Mouse (Mus musculus): ENCODE results near the gene Lcat. TPM values are rescaled to one million over a fixed set of nuclear protein-coding genes. Genes with fewer than 3 reads are reported as not detected.

Gene Lcat
- total RNA-seq, 2 experiments from 2014 or later, result 0.23 to 0.33 TPM

DNA sequence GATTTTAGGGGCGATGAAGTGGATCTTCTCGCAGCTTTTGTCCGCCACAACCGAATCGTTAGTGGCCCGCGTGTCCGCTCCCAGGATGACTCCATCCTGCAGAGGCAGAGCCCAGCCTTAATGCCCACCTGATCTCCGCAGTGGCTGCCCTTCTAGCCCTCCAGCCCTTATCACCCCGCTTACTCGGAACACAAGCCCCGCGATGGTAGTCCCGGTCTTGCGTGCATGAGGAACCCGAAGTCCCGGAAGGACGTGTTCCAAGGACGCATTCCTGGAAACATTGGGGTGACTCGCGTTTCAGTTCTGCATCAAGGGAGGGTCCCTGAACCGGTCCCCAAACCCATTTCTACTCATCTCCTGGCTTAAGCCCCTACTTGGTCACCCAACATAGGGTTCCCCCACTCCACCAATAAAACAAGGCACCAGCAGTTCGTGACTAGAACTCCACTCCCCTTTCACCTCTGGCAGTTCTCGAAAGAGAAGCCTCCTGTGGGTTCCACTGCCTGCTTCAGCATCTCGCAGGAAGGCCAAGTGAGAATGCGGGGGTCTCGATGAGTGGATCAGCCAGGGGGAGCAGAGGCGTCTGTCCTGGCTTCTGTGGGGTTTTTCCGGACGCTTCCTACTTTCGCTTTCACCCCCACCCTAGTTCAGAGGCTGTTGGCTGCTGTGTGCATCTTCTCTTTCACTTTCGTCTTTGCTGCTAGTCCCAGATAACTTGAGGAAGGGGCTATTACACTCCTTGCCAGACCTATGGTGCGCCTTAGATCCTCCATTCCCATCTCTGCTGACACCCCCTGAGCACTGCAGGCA lies 5.5 kb downstream of the Lcat start:
- TF ChIP-seq CTCF (IDR thresholded peaks at IDR 0.05), result no peak
- peak; percentile 63 for DNase-seq
- Histone ChIP-seq H3K27ac (peak overlapping the region; percentile 94), H3K4me3 (peak overlapping the region; percentile 86)
- intact Hi-C loops (cut with DNase I), result loop anchor here (5.0 kb wide), 1 partner anchor 75 kb away; the partner anchor contains the start of gene Ddx28

GRCm38 (mm10) chr8:105936866-105937475 lies 6.2 kb downstream of the Lcat start:
- peak; percentile 92 for DNase-seq
- peak overlapping the region; percentile 86 for H3K4me3 ChIP-seq
- H3K27ac ChIP-seq, result peak overlapping the region; percentile 94
- TF ChIP-seq CTCF (IDR thresholded peaks at IDR 0.05), result no peak
- intact Hi-C loops (cut with DNase I), result loop anchor here (5.0 kb wide), 1 partner anchor 75 kb away; the partner anchor contains the start of gene Ddx28

DNA sequence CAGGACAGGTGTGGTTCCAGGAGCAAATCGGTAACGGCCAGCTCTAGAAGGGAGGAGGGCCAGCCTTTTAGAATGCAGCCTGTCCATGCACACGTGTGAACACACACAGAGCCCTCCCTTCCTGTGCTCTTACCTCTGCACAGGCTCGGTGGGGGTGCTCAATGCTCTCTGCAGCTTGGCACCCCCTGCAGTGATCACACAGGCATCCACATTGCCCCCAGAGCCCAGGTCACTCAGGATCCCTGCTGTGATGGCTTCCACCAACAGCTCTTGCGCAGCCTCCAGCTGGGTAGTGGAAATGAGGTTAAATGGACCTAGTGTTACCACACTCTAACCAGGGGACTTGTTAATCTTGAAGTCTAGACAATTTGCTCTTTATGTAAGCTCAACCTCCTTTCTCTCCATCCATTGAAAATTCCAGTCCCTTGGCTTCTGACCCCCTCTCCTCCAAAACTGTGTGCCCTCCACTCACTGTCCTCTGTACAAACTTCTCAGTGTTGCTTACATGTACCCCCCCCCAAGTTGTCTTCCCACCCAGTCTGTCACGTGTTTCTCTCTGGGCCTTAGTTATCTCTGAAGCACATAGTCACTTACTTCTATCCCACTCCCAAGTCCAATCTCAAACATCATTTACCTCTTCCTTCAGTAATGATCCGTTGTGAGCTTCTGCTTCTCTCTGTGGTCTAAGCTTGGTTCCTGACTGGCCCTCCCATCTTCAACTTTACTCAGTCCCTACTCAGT lies 7.1 kb downstream of the Lcat start:
- no peak for TF ChIP-seq CTCF (IDR thresholded peaks at IDR 0.05)
- Histone ChIP-seq H3K4me3 (peak overlapping the region; percentile 86), H3K27ac (peak overlapping the region; percentile 94)
- intact Hi-C loops (cut with DNase I), result loop anchor here (5.0 kb wide), 1 partner anchor 76 kb away; the partner anchor contains the start of gene Ddx28
- no peak for DNase-seq

- Histone ChIP-seq H3K27ac (no peak overlapping the region), H3K4me3 (no peak overlapping the region)
- intact Hi-C loops (cut with DNase I), result loop anchor here (5.0 kb wide), 1 partner anchor 77 kb away; the partner anchor contains the start of gene Ddx28
- DNase-seq, result no peak
- TF ChIP-seq CTCF (IDR thresholded peaks at IDR 0.05), result no peak
Measured at GRCm38 (mm10) chr8:105935105-105935504, 8.1 kb downstream of the Lcat start.

DNA sequence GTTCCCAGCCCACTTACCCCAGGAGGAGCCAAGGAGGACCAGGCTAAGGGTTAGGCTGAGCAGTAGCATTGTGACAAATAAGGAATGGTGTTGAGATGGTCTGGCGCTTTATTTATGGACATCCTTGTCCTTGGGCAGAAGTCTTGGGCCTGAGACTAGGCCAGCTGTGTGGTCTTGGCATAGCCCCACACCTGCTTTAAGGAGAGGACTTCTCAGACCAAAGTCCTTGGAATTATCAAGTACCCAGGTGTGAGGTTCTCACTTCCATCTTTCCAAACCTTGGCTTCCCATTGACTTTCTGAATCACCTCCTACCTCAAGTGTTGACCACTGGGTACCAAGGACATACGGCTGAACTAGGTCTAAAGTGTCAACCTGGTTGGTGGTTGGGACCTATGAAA lies 9.4 kb downstream of the Lcat start, which contains the start of gene Ctrl:
Gene Ctrl (minus strand): TSS at position 101 of the 400 bp plus-strand sequence.
- Histone ChIP-seq H3K27ac (no peak within 1 kb of the TSS), H3K4me3 (no peak within 1 kb of the TSS)
- DNase-seq, result no peak
- TF ChIP-seq CTCF (IDR thresholded peaks at IDR 0.05), result no peak
- intact Hi-C loops (cut with DNase I), result loop anchor here (5.0 kb wide), 2 partner anchors 41 to 81 kb away; partner anchors contain the start of genes Cenpt and Nrn1l

DNA sequence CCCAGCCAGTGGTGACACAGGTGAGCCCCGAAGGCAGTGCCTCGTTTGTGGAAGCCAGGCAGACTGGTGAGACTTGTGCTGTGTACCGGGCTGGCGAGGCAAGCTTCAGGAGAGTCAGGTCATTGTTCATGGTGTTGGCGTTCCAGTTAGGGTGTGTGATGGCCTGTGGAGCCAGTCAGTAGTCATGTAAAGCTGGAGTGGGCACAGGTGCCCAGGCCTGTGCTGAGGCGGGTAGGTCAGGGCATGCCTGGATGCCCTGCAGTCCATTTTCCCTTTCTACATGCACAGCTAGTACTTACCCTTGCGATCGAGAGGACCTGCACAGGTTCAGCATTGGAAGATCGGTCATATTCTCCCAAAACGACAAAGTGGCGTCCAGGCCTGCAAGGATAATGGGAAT lies 10.7 kb downstream of the Lcat start:
- H3K27ac ChIP-seq, result no peak overlapping the region
- no peak overlapping the region for H3K4me3 ChIP-seq
- DNase-seq, result no peak
- no peak for TF ChIP-seq CTCF (IDR thresholded peaks at IDR 0.05)
- intact Hi-C loops (cut with DNase I), result loop anchor here (5.0 kb wide), 2 partner anchors 40 to 80 kb away; partner anchors contain the start of genes Cenpt and Nrn1l

GRCm38 (mm10) chr8:105931271-105931670 lies 11.9 kb downstream of the Lcat start:
- no peak for DNase-seq
- Histone ChIP-seq H3K4me3 (no peak overlapping the region), H3K27ac (no peak overlapping the region)
- intact Hi-C loops (cut with DNase I), result loop anchor here (5.0 kb wide), 2 partner anchors 39 to 79 kb away; partner anchors contain the start of genes Cenpt and Nrn1l
- TF ChIP-seq CTCF (IDR thresholded peaks at IDR 0.05), result no peak

- Histone ChIP-seq H3K4me3 (no peak overlapping the region), H3K27ac (peak overlapping the region; percentile 38; the same call in 1 of the 2 replicates)
- intact Hi-C loops (cut with DNase I), result loop anchor here (1.0 to 5.0 kb wide), 4 partner anchors 38 to 216 kb away; partner anchors contain the start of genes Cenpt and Nrn1l
- peak; percentile 98; the same call in 1 of the 2 replicates for TF ChIP-seq CTCF (IDR thresholded peaks at IDR 0.05)
- DNase-seq, result peak; percentile 88
Measured at GRCm38 (mm10) chr8:105930602-105931001, 12.6 kb downstream of the Lcat start.

DNA sequence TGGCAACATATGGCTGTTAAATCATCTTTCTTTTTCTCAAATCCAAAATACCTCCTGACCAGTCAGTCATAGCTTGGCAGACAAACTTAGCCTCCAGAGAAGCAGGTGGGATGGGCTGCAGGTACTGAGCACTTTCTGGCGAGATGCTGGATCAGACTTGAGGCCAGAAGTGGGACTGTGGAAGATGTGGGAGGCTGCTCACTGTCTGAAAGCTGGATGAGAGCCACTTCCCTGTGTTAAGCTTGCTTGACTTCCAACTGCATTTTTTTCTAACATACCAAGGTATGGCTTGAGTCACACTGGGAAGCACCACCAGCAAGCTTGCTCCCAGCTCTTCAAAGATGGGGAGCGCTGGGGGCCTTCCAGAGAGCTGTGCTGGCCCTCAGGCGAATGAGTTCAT lies 18.1 kb downstream of the Lcat start:
- DNase-seq, result no peak
- no peak for TF ChIP-seq CTCF (IDR thresholded peaks at IDR 0.05)
- H3K4me3 ChIP-seq, result no peak overlapping the region
- intact Hi-C loops (cut with DNase I), result no loop called here
- no peak overlapping the region for H3K27ac ChIP-seq

- no peak for DNase-seq
- Histone ChIP-seq H3K27ac (no peak overlapping the region), H3K4me3 (no peak overlapping the region)
- TF ChIP-seq CTCF (IDR thresholded peaks at IDR 0.05), result no peak
- intact Hi-C loops (cut with DNase I), result no loop called here
Measured at GRCm38 (mm10) chr8:105919390-105919789, 23.8 kb downstream of the Lcat start.

GRCm38 (mm10) chr8:105900941-105901616 lies 42.1 kb downstream of the Lcat start:
- intact Hi-C loops (cut with DNase I), result loop anchor here (1.0 to 5.0 kb wide), 2 partner anchors 49 to 110 kb away; partner anchors contain the start of genes Cenpt and Ddx28

More at GRCm38 (mm10) chr8:105900941-105901616, 42.1 kb downstream of the Lcat start:
- Histone ChIP-seq H3K27ac (peak overlapping the region; percentile 98), H3K4me3 (peak overlapping the region; percentile 93)
- no peak for DNase-seq
- no peak for TF ChIP-seq CTCF (IDR thresholded peaks at IDR 0.05)
